ENCODE assay signal across 15 mouse cellular contexts in genomic region chr3:84971561-84971960, GRCm38 (mm10).
"Had no signal": no experiment of that assay in that cellular context is flagged by ENCODE, and none has a peak within 500 bp of the region (broad histone marks: within the 10 kb centered on the region; RNA-seq: fewer than 3 reads in every experiment).

No protein-coding gene starts in this region.

- H3K4me3 ChIP-seq: limb, embryonic 13.5 days; liver, embryonic 15.5 days; midbrain, embryonic 10.5 days; myocyte; neural tube, embryonic 15.5 days had no signal

- H3K4me1 ChIP-seq: limb, embryonic 13.5 days; liver, embryonic 15.5 days; neural tube, embryonic 15.5 days had no signal

- DNase-seq: kidney, adult 18-20 months; kidney, postnatal 14 days; lung, adult 2 months; lung, postnatal 4 days; midbrain, embryonic 14.5 days; spleen, adult 18-20 months; thymus, adult 2 months; thymus, postnatal 25 days had no signal

- H3K27ac ChIP-seq: limb, embryonic 13.5 days; liver, embryonic 15.5 days; midbrain, embryonic 10.5 days; neural tube, embryonic 15.5 days had no signal

- H3K9ac ChIP-seq: limb, embryonic 13.5 days; liver, embryonic 15.5 days; neural tube, embryonic 15.5 days had no signal

- H3K27me3 ChIP-seq: limb, embryonic 13.5 days; liver, embryonic 15.5 days; neural tube, embryonic 15.5 days had no signal

- H3K9me3 ChIP-seq: limb, embryonic 13.5 days; liver, embryonic 15.5 days; midbrain, embryonic 10.5 days; neural tube, embryonic 15.5 days had no signal

- ATAC-seq: lung, postnatal 0 days had no signal

- H3K4me2 ChIP-seq: limb, embryonic 13.5 days; liver, embryonic 11.5 days; liver, embryonic 15.5 days; neural tube, embryonic 15.5 days had no signal
